Mouse (Mus musculus) MEL-GATA-1-ER (cell line): ENCODE measurements around the gene Grb7.

Source experiments
- DNase-seq: peaks from one replicate; pipeline ENCODE4 v3.0.0-alpha.2; 2012; ENCODE audit warnings: low read depth; ENCODE audit errors: extremely low read depth

The Grb7 gene

GRCm38 (mm10) chr11:98469761-98470714 is 23.8 kb downstream of the Grb7 start:
- no peak for DNase-seq

DNA sequence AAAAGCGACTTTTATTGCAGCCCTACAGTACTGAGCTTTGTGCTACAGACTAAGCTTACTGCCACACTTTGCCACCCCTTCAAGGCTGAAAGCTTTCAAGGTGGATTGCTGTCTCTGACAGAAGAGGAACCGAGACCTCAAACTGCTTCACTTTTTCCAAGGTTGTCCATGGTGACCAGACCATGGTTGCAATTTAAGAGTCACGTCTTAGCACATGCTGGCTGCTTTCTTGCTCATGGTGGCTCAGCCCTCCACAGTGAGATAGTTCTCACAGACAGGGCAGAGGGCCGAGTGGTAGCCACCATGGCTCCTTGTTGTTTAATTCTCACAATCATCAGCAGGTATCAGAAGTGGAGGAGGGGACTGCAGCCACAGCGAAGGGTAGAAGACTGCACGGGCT is 24.6 kb downstream of the Grb7 start:
- no peak for DNase-seq

GRCm38 (mm10) chr11:98472696-98473095 is 26.5 kb downstream of the Grb7 start:
- no peak for DNase-seq

DNA sequence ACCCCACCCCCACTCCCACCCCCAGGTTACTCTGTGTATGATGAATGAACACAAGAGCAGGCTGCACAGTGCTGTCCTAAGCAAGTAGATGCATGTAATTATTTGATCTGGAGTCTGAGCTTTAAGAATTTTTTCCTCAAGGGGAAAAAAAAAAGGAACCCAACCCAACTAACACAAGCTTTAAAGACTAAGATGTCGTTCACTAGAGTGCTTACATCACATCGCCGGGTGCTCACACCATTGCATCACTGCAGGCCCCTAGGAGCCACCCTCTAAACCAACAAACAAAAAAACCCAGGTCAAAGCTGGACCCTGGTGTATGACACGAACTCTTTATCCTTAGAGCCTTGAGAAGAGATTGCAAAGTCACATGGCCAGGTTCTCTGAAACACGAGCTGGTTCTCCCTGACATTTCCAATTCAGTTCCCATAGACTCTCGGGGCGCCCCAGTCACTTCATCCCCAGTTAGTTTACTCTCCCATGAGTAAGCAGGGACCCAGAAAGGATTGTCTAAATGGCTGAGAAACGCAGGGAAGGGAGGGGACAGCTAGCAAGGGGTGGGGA is 27.8 kb downstream of the Grb7 start:
- no peak for DNase-seq

DNA sequence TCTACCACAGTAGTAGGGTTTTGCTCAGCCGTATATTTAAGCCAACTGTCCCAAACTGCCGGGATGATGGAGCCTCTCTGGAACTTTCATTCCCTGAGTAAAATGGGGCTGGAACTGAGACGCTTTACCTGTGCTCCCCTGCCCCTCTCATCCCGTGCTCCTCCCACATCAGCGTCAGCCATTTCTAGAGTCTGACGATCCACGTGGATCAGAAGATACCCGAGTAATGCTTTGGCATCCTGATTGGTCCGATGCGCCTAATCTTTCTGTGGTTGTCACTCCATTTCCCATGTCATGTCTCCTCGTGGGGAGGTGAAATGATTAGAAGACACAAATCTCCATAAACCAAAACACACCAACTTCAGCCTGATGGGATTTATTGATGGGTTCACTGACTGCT is 28.8 kb downstream of the Grb7 start:
- DNase-seq = no peak

GRCm38 (mm10) chr11:98475630-98476433 is 29.6 kb downstream of the Grb7 start:
- no peak for DNase-seq

- DNase-seq = no peak
Observed at GRCm38 (mm10) chr11:98476434-98476807, 30.2 kb downstream of the Grb7 start.

- DNase-seq = no peak
Observed at GRCm38 (mm10) chr11:98477011-98477701, 31.0 kb downstream of the Grb7 start.

- no peak for DNase-seq
Observed at GRCm38 (mm10) chr11:98479026-98479939, 33.1 kb downstream of the Grb7 start.

DNA sequence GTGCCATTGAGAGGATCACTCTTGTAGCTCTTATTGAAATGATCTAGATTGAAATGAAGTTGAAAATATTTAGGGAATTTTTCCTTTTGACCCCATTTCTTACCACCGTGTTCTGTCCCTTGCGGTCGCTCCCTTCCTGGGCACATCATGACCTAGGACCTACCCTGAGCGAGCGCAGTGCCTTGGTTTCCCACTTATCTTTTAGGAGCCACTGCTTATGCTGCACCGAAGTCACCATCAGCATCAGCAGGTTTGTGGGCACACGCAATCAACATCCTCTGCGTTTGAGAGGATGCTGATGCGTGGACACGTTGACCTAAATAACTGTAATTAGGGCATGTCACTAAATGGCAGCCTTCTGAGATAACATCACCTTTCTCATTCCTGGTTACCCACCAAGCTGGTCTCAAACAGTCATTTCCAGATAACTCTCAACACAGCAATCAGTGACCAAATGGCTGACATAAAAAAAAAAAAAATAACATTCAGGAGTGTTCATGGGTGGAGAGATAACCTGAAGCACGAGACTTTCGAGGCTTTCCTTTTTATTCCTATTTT is 33.8 kb downstream of the Grb7 start:
- DNase-seq = no peak

DNA sequence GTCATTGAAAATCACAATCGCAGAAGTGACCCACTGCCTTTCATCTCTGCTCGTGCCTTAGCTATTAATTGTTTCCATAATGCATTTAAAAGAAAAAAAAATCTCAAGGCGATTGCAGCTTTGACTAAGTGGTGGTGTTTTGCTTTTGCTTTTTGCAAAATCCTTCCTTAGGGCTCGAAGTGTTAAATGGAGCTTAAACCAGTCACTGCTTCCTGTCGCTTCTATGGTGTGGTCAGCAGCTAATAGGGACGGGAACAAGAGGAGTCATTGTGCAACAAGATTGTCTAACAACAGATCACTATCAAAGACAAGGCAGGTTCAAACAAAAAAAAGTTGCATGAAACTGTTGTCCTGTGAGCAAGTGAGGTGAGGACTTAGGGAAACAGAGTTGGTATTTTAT is 35.0 kb downstream of the Grb7 start:
- DNase-seq = no peak

DNA sequence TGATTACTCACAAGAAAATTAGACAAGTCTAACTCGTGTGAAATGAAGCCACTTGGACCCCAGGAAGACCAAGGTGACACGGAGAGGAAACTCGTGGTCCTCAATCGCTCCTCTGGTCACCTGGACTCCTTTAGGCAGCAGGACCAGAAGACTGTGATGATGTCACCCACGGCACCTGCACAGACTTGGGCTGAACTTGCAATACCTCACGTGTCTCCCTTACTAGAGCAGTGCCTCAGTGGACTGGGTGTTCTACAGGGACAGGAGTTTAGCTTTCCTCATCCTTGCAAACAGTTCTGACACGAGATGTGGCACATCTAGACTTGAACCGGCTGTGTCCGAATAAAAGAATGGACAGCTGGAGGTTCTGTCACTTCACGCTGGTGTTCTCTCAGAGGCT is 35.9 kb downstream of the Grb7 start:
- DNase-seq = no peak

DNA sequence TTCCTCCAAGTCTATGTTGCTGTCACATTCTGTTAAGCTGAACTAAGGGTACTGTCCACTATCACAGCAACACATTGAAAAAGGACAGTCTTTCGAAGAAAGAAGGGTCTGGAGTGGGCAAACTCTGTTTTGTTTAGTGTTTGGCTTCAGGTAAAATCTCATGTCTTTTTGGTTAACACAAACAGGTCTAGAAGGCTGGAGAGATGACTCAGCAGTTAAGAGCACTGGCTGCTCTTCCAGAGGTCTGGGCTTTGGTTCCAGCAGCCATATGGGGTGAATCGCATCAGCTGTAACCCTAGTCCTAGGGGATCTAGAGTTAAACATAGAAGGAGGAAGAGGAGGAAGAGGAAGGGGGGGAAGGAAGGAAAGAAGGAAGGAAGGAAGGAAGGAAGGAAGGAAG is 39.6 kb downstream of the Grb7 start:
- no peak for DNase-seq

DNA sequence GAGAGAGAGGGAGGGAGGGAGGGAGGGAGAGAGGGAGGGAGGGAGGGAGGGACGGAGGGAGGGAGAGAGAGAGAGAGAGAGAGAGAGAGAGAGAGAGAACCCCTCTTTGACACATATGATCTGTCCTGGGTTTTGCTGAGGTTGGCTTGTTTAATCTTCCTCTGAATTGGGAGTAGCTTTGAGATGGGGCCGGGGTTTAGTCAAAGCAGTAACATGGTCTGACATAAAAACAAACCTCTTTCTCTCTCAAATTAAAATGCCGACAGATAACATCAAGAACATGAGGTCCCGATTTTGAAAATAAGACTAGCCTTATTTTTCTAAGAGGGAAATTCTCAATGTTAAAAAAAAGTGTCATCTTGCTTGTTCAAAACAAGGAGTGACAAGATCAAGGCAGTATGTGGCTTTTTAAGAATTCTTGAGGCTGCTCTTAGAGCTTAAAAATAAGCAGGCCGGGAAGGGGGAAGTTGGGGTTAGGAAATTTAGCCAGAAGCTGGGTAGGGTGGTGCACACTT is 41.4 kb downstream of the Grb7 start:
- peak; percentile 8 for DNase-seq

DNA sequence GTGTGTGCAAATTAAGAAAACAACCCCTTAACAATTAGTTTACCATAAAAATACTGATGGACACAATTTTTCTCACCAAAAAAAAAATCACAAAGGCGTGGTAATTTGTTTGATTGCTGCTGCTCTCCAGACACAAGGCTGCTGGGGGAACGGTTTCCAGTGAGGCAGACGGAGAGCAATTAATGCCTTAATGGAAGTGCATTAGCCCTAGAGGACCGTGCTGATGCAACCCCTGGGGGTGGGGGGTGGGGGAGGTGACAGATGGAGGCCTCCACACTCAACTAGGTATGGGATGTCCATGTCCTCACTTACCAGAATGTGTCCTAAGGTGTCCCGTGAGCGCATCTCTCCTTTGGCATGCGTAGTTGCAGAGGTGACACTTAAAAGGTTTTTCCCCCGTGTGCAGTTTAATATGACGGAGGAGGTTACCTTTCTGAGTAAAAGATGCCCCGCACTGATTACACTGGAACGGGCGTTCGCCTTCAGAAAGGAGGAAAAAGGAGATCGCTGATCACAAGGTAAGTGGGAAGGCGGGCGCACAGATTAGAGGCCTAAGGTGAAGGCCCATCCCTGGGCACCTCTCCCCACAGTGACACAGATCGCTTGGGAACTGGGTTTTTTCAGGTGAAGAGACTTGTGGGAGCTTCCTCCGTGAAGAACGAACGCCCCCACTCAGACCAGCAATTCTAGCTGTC is 42.5 kb downstream of the Grb7 start:
- DNase-seq = no peak

DNA sequence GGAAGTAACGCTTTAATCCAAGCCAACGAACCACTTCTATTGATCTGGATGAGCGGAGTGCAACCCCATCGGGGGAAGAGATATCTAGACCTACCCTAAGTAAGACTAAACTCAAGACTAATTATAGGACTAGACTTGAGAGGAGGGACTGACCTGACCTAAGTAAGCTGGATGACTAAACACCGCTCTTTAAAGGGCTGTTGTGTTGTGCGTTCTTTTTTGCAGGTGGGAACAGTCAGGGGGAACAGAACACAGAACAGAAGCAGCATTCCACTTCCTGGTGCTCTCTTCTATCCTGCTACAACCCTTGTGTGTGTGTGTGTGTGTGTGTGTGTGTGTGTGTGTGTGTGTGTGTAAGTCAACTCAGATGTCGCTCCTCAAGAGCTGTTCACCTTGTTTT is 45.4 kb downstream of the Grb7 start:
- no peak for DNase-seq

- no peak for DNase-seq
Observed at GRCm38 (mm10) chr11:98492959-98493358, 46.8 kb downstream of the Grb7 start.

GRCm38 (mm10) chr11:98493394-98493793 is 47.2 kb downstream of the Grb7 start:
- no peak for DNase-seq

GRCm38 (mm10) chr11:98495176-98495719 is 49.1 kb downstream of the Grb7 start:
- DNase-seq = no peak
